Mouse (Mus musculus): ENCODE data around the gene Rnf224. TPM values are rescaled to one million over a fixed set of nuclear protein-coding genes. Genes with fewer than 3 reads are reported as not detected.

The Rnf224 gene
- total and polyA plus RNA-seq, 2 experiments from 2014 or later, result not detected

- Histone ChIP-seq H3K27me3 (ENCODE audit: control insufficient read depth, insufficient read depth, low read length) (no peaks in the 10 kb centered on the region), H3K36me3 (replicated peaks; ENCODE audit: control insufficient read depth, insufficient read depth, low read length) (peaks cover 11% of the 10 kb centered on the region), H3K4me1 (ENCODE audit: control insufficient read depth, insufficient read depth) (peaks cover 5% of the 10 kb centered on the region), H3K9me3 (replicated peaks; ENCODE audit: control insufficient read depth, low read length) (no peaks in the 10 kb centered on the region), H3K9ac (replicated peaks; ENCODE audit: low read depth, low read length) (no peak within 1 kb of the TSS), H3K4me3 (ENCODE audit: low read depth, low read length) (no peak within 1 kb of the TSS), H3K4me2 (ENCODE audit: low read depth, low read length) (no peak within 1 kb of the TSS), H3K27ac (ENCODE audit: low read depth) (no peak within 1 kb of the TSS)
- TF ChIP-seq CTCF (IDR thresholded peaks at IDR 0.05; ENCODE audit: low read depth) (no peak), EP300 (IDR thresholded peaks at IDR 0.05; ENCODE audit: low read depth) (no peak)
- ATAC-seq (ENCODE audit: insufficient read depth, low read depth) (no peak), DNase-seq (ENCODE audit: low spot score) (no peak)
These were observed 18.1 kb downstream of the Rnf224 start, which contains the start of gene Fam166a for GRCm38 (mm10) chr2:25218445-25218844. Fam166a (plus strand) TSS chr2:25218745.

GRCm38 (mm10) chr2:25217666-25218065, 18.9 kb downstream of the Rnf224 start:
- Histone ChIP-seq H3K27ac (ENCODE audit: low read depth) (no peak overlapping the region), H3K4me2 (ENCODE audit: low read depth, low read length) (no peak overlapping the region), H3K9me3 (replicated peaks; ENCODE audit: control insufficient read depth, low read length) (no peaks in the 10 kb centered on the region), H3K27me3 (ENCODE audit: control insufficient read depth, insufficient read depth, low read length) (no peaks in the 10 kb centered on the region), H3K36me3 (replicated peaks; ENCODE audit: control insufficient read depth, insufficient read depth, low read length) (peaks cover 11% of the 10 kb centered on the region), H3K9ac (replicated peaks; ENCODE audit: low read depth, low read length) (no peak overlapping the region), H3K4me3 (ENCODE audit: low read depth, low read length) (no peak overlapping the region), H3K4me1 (ENCODE audit: control insufficient read depth, insufficient read depth) (no peaks in the 10 kb centered on the region)
- TF ChIP-seq EP300 (IDR thresholded peaks at IDR 0.05; ENCODE audit: low read depth), result no peak
- no peak for TF ChIP-seq CTCF (IDR thresholded peaks at IDR 0.05; ENCODE audit: low read depth)
- DNase-seq (ENCODE audit: low spot score), result no peak
- WGBS, result 52% methylated on average over 2 of the region's 2 CpGs
- no peak for ATAC-seq (ENCODE audit: insufficient read depth, low read depth)

DNA sequence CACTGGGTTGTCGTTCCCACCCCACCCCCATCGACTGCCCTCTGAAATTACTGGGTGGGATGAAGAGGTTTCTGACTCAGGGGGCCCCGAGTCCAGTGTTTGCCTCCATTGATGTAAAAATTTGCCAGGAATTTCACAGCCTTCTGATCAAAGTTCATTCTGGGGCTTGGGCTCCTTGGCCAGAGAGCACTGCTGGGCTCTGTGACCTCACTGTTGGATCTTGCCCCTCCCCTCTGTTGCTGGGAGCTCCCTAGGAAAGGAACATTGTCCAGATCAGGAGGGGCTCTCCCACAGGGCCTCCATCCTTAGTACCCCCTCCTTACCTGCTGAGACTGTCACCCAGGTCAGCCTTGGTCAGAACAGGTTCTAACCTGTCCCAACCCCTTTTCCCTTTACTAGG, 22.1 kb downstream of the Rnf224 start, which contains the start of gene Stpg3:
Gene Stpg3 (minus strand): TSS at position 194 of the 400 bp plus-strand sequence.
- Histone ChIP-seq H3K9ac (replicated peaks; ENCODE audit: low read depth, low read length) (no peak within 1 kb of the TSS), H3K27ac (ENCODE audit: low read depth) (no peak within 1 kb of the TSS), H3K4me1 (ENCODE audit: control insufficient read depth, insufficient read depth) (peaks cover 10% of the 10 kb centered on the region), H3K9me3 (replicated peaks; ENCODE audit: control insufficient read depth, low read length) (no peaks in the 10 kb centered on the region), H3K36me3 (replicated peaks; ENCODE audit: control insufficient read depth, insufficient read depth, low read length) (no peaks in the 10 kb centered on the region), H3K4me3 (ENCODE audit: low read depth, low read length) (no peak within 1 kb of the TSS), H3K4me2 (ENCODE audit: low read depth, low read length) (no peak within 1 kb of the TSS), H3K27me3 (ENCODE audit: control insufficient read depth, insufficient read depth, low read length) (no peaks in the 10 kb centered on the region)
- no peak for ATAC-seq (ENCODE audit: insufficient read depth, low read depth)
- 71% methylated on average over 3 of the region's 3 CpGs for WGBS
- TF ChIP-seq EP300 (IDR thresholded peaks at IDR 0.05; ENCODE audit: low read depth), result no peak
- TF ChIP-seq CTCF (IDR thresholded peaks at IDR 0.05; ENCODE audit: low read depth), result no peak
- DNase-seq (ENCODE audit: low spot score), result no peak

- Histone ChIP-seq H3K27ac (ENCODE audit: low read depth) (no peak overlapping the region), H3K4me1 (ENCODE audit: control insufficient read depth, insufficient read depth) (peaks cover 10% of the 10 kb centered on the region), H3K9ac (replicated peaks; ENCODE audit: low read depth, low read length) (no peak overlapping the region), H3K27me3 (ENCODE audit: control insufficient read depth, insufficient read depth, low read length) (no peaks in the 10 kb centered on the region), H3K36me3 (replicated peaks; ENCODE audit: control insufficient read depth, insufficient read depth, low read length) (peaks cover 8% of the 10 kb centered on the region; the same call in 1 of the 2 replicates), H3K4me3 (ENCODE audit: low read depth, low read length) (no peak overlapping the region), H3K4me2 (ENCODE audit: low read depth, low read length) (no peak overlapping the region), H3K9me3 (replicated peaks; ENCODE audit: control insufficient read depth, low read length) (no peaks in the 10 kb centered on the region)
- no peak for TF ChIP-seq CTCF (IDR thresholded peaks at IDR 0.05; ENCODE audit: low read depth)
- DNase-seq (ENCODE audit: low spot score) (no peak), ATAC-seq (ENCODE audit: insufficient read depth, low read depth) (no peak)
- 54% methylated on average over 23 of the region's 23 CpGs for WGBS
These were observed 23.2 kb downstream of the Rnf224 start for GRCm38 (mm10) chr2:25213266-25213865.

- under 1% methylated on average over 44 of the region's 44 CpGs for WGBS
- DNase-seq (ENCODE audit: low spot score) (peak; percentile 91), ATAC-seq (ENCODE audit: insufficient read depth, low read depth) (peak; percentile 95)
- H3K4me2 ChIP-seq (ENCODE audit: low read depth, low read length), result peak within 1 kb of the TSS; percentile 87
- no peak for TF ChIP-seq CTCF (IDR thresholded peaks at IDR 0.05; ENCODE audit: low read depth)
- peak; percentile 29; the same call in 1 of the 2 replicates for TF ChIP-seq EP300 (IDR thresholded peaks at IDR 0.05; ENCODE audit: low read depth)
- peaks cover 26% of the 10 kb centered on the region for H3K36me3 ChIP-seq (replicated peaks; ENCODE audit: control insufficient read depth, insufficient read depth, low read length)
- H3K27me3 ChIP-seq (ENCODE audit: control insufficient read depth, insufficient read depth, low read length), result no peaks in the 10 kb centered on the region
- peak within 1 kb of the TSS; percentile 84 for H3K4me3 ChIP-seq (ENCODE audit: low read depth, low read length)
- peak within 1 kb of the TSS; percentile 78 for H3K9ac ChIP-seq (replicated peaks; ENCODE audit: low read depth, low read length)
- H3K9me3 ChIP-seq (replicated peaks; ENCODE audit: control insufficient read depth, low read length), result no peaks in the 10 kb centered on the region
- peak within 1 kb of the TSS; percentile 85 for H3K27ac ChIP-seq (ENCODE audit: low read depth)
- H3K4me1 ChIP-seq (ENCODE audit: control insufficient read depth, insufficient read depth), result peaks cover 10% of the 10 kb centered on the region
These were observed 25.4 kb downstream of the Rnf224 start, which contains the start of gene Nelfb for GRCm38 (mm10) chr2:25211121-25211670. Nelfb (minus strand) TSS chr2:25211489.

All from heart, postnatal 0 days (tissue).